Mouse (Mus musculus): ENCODE data around the gene Adamts14. TPM values are rescaled to one million over a fixed set of nuclear protein-coding genes. Genes with fewer than 3 reads are reported as not detected.

Gene Adamts14
- polyA plus RNA-seq, 1 experiment from 2014 or later = 1.2 TPM

GRCm38 (mm10) chr10:61296713-61297445, 23.6 kb upstream of the Adamts14 start:
- Histone ChIP-seq H3K36me3 (no peaks in the 10 kb centered on the region), H3K27ac (ENCODE audit: poor library complexity, severe bottlenecking) (no peak overlapping the region), H3K9ac (no peak overlapping the region), H3K4me2 (no peak overlapping the region), H3K4me1 (replicated peaks) (peaks cover 2% of the 10 kb centered on the region; the same call in 1 of the 2 replicates), H3K4me3 (no peak overlapping the region), H3K27me3 (replicated peaks) (no peaks in the 10 kb centered on the region), H3K9me3 (replicated peaks) (no peaks in the 10 kb centered on the region)
- no peak for ATAC-seq (ENCODE audit: insufficient number of reproducible peaks, low FRiP score)
- 79% methylated on average over 8 of the region's 8 CpGs for WGBS

DNA sequence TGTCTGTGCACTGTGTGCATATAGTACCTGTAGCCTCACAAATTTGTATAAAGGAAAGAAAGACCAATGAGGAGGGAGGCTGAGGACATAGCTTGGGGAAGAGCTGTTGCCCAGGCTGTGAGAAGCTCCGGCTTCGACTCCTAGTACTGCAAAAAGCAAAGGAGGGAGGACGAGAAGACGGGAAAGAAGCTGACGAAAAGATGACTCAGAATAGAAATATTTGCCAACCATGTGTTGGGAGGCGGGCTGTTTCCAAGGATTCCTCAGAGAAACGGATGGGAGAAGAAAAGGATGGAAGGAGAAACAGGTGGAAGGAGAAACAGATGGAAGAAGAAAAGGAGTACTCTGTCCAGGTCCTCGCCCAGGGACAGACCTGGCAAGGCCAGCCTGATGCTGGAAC, 21.0 kb upstream of the Adamts14 start:
- no peak for ATAC-seq (ENCODE audit: insufficient number of reproducible peaks, low FRiP score)
- no peaks in the 10 kb centered on the region for H3K36me3 ChIP-seq
- H3K27ac ChIP-seq (ENCODE audit: poor library complexity, severe bottlenecking) = no peak overlapping the region
- WGBS = 56% methylated on average over 8 of the region's 8 CpGs
- H3K9me3 ChIP-seq (replicated peaks) = no peaks in the 10 kb centered on the region
- H3K4me1 ChIP-seq (replicated peaks) = peaks cover 12% of the 10 kb centered on the region; the same call in 1 of the 2 replicates
- no peaks in the 10 kb centered on the region for H3K27me3 ChIP-seq (replicated peaks)
- no peak overlapping the region for H3K4me3 ChIP-seq
- H3K9ac ChIP-seq = no peak overlapping the region
- no peak overlapping the region for H3K4me2 ChIP-seq

GRCm38 (mm10) chr10:61290479-61290878, 17.2 kb upstream of the Adamts14 start:
- Histone ChIP-seq H3K9me3 (replicated peaks) (no peaks in the 10 kb centered on the region), H3K4me1 (replicated peaks) (peaks cover 22% of the 10 kb centered on the region), H3K4me2 (no peak overlapping the region), H3K4me3 (no peak overlapping the region), H3K9ac (no peak overlapping the region), H3K36me3 (no peaks in the 10 kb centered on the region), H3K27ac (ENCODE audit: poor library complexity, severe bottlenecking) (peak overlapping the region; percentile 58), H3K27me3 (replicated peaks) (no peaks in the 10 kb centered on the region)
- WGBS = 61% methylated on average over 2 of the region's 2 CpGs
- no peak for ATAC-seq (ENCODE audit: insufficient number of reproducible peaks, low FRiP score)

- Histone ChIP-seq H3K4me3 (no peak overlapping the region), H3K9me3 (replicated peaks) (no peaks in the 10 kb centered on the region), H3K4me2 (no peak overlapping the region), H3K27me3 (replicated peaks) (no peaks in the 10 kb centered on the region), H3K4me1 (replicated peaks) (peaks cover 22% of the 10 kb centered on the region), H3K27ac (ENCODE audit: poor library complexity, severe bottlenecking) (peak overlapping the region; percentile 58), H3K9ac (no peak overlapping the region), H3K36me3 (no peaks in the 10 kb centered on the region)
- ATAC-seq (ENCODE audit: insufficient number of reproducible peaks, low FRiP score) = peak; percentile 33; the same call in 1 of the 2 replicates
- 40% methylated on average over 2 of the region's 2 CpGs for WGBS
Observed at GRCm38 (mm10) chr10:61290016-61290415, 16.8 kb upstream of the Adamts14 start.

DNA sequence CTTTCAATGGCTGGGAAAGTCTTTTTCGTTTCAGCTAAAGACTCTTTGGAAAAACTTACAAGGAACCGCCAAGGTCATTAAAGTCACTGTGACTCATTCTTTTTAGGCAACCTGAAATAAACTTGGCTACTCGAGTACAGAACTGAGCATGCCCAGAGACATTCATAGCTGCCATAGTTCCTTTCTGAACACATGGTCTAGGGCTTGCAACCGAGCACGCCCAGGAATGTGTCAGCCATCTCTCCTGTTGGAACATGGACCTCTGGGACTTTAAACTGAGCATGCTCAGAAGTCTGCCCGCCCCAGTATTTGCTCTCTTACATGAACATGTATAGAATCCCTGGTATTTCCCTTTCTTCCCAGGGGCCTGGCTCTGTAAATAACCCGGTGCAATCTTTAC, 13.0 kb upstream of the Adamts14 start:
- no peak for ATAC-seq (ENCODE audit: insufficient number of reproducible peaks, low FRiP score)
- no peak overlapping the region for H3K9ac ChIP-seq
- H3K4me1 ChIP-seq (replicated peaks) = peaks cover 22% of the 10 kb centered on the region
- no peaks in the 10 kb centered on the region for H3K27me3 ChIP-seq (replicated peaks)
- H3K9me3 ChIP-seq (replicated peaks) = no peaks in the 10 kb centered on the region
- H3K36me3 ChIP-seq = no peaks in the 10 kb centered on the region
- H3K27ac ChIP-seq (ENCODE audit: poor library complexity, severe bottlenecking) = 0 out of 2 replicates have a peak overlapping the region, but pooled peaks have one; percentile 60
- 61% methylated on average over 7 of the region's 7 CpGs for WGBS
- H3K4me3 ChIP-seq = no peak overlapping the region
- H3K4me2 ChIP-seq = no peak overlapping the region

DNA sequence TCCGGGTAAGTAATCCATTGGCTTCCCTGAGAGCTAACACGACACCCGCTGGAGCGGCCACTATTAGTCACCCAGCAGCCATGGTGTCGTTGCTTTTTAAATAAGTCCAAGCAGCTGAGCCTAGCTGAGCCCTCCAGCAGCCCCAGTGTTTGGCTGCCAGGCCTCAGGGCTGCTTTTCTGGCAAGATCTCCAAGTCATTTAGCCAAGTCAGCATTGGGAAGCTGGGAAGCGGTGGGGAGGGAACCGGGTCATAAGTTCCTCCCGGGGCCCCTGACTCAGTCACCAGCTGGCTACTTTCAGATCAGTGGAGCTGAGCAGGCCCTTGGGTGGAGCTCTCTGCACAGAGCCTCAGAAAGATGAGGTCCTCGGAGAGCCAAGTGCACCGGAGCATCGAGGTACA, 12.0 kb upstream of the Adamts14 start:
- H3K27ac ChIP-seq (ENCODE audit: poor library complexity, severe bottlenecking) = no peak overlapping the region
- no peak overlapping the region for H3K4me3 ChIP-seq
- H3K36me3 ChIP-seq = no peaks in the 10 kb centered on the region
- H3K9me3 ChIP-seq (replicated peaks) = no peaks in the 10 kb centered on the region
- 82% methylated on average over 11 of the region's 11 CpGs for WGBS
- no peaks in the 10 kb centered on the region for H3K27me3 ChIP-seq (replicated peaks)
- H3K9ac ChIP-seq = no peak overlapping the region
- peaks cover 16% of the 10 kb centered on the region for H3K4me1 ChIP-seq (replicated peaks)
- H3K4me2 ChIP-seq = no peak overlapping the region
- no peak for ATAC-seq (ENCODE audit: insufficient number of reproducible peaks, low FRiP score)

GRCm38 (mm10) chr10:61284309-61284708, 11.1 kb upstream of the Adamts14 start:
- no peak for ATAC-seq (ENCODE audit: insufficient number of reproducible peaks, low FRiP score)
- Histone ChIP-seq H3K4me3 (no peak overlapping the region), H3K4me2 (no peak overlapping the region), H3K27me3 (replicated peaks) (no peaks in the 10 kb centered on the region), H3K36me3 (no peaks in the 10 kb centered on the region), H3K4me1 (replicated peaks) (peaks cover 13% of the 10 kb centered on the region), H3K9ac (no peak overlapping the region), H3K27ac (ENCODE audit: poor library complexity, severe bottlenecking) (no peak overlapping the region), H3K9me3 (replicated peaks) (no peaks in the 10 kb centered on the region)
- 85% methylated on average over 4 of the region's 4 CpGs for WGBS

GRCm38 (mm10) chr10:61281115-61281514, 7.9 kb upstream of the Adamts14 start:
- WGBS = 70% methylated on average over 5 of the region's 5 CpGs
- no peaks in the 10 kb centered on the region for H3K27me3 ChIP-seq (replicated peaks)
- H3K4me1 ChIP-seq (replicated peaks) = 0 out of 2 replicates have a peak, but pooled peaks cover 3% of the 10 kb centered on the region
- H3K27ac ChIP-seq (ENCODE audit: poor library complexity, severe bottlenecking) = no peak overlapping the region
- no peaks in the 10 kb centered on the region for H3K9me3 ChIP-seq (replicated peaks)
- no peak overlapping the region for H3K4me2 ChIP-seq
- H3K4me3 ChIP-seq = no peak overlapping the region
- no peak overlapping the region for H3K9ac ChIP-seq
- ATAC-seq (ENCODE audit: insufficient number of reproducible peaks, low FRiP score) = no peak
- H3K36me3 ChIP-seq = no peaks in the 10 kb centered on the region

DNA sequence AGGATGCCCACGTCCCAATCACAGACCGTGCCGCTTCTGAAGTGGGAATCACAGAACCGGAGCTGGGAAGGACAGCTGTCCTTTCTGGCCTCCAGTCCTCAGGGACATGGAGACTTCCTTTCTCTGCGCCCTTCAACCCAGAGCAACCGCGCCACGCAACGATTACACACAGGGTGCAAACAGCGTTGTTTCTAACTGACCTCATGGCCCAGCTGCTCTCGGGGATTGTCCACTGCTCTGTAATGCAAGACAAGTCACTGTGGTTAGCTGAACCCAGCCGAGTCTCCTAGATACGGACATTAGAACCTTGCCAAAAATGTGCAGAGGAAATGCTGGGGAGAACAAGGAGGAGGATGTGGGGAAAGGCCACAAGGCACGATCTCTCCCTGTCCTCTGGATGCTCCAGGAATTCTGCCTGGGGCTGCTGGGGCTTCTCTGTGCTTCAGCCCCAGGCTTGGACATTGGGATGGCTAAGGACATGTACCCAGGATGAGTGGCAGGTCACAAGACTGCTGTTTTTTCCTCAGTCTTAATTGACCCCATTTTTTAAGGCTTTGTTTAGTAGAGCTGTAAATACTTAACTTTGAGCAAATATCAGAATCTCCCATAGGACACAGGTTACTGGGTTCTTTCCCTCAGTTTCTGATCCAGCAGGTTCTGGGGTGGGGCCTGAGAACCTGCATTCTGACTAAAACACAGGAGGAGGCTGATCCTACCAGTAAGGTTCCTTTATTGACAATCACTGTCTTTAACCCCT, 4.9 kb upstream of the Adamts14 start:
- Histone ChIP-seq H3K9ac (no peak overlapping the region), H3K27ac (ENCODE audit: poor library complexity, severe bottlenecking) (no peak overlapping the region), H3K27me3 (replicated peaks) (no peaks in the 10 kb centered on the region), H3K4me3 (no peak overlapping the region), H3K4me2 (no peak overlapping the region), H3K4me1 (replicated peaks) (peaks cover 11% of the 10 kb centered on the region), H3K36me3 (no peaks in the 10 kb centered on the region), H3K9me3 (replicated peaks) (no peaks in the 10 kb centered on the region)
- ATAC-seq (ENCODE audit: insufficient number of reproducible peaks, low FRiP score) = no peak
- 66% methylated on average over 14 of the region's 14 CpGs for WGBS

- WGBS = 91% methylated on average over 6 of the region's 6 CpGs
- H3K4me3 ChIP-seq = no peak overlapping the region
- ATAC-seq (ENCODE audit: insufficient number of reproducible peaks, low FRiP score) = no peak
- no peak overlapping the region for H3K9ac ChIP-seq
- no peaks in the 10 kb centered on the region for H3K36me3 ChIP-seq
- peaks cover 21% of the 10 kb centered on the region for H3K4me1 ChIP-seq (replicated peaks)
- H3K9me3 ChIP-seq (replicated peaks) = no peaks in the 10 kb centered on the region
- H3K27me3 ChIP-seq (replicated peaks) = no peaks in the 10 kb centered on the region
- H3K27ac ChIP-seq (ENCODE audit: poor library complexity, severe bottlenecking) = no peak overlapping the region
- H3K4me2 ChIP-seq = no peak overlapping the region
Observed at GRCm38 (mm10) chr10:61277051-61277450, 3.8 kb upstream of the Adamts14 start.

GRCm38 (mm10) chr10:61275669-61276110, 2.5 kb upstream of the Adamts14 start:
- H3K4me1 ChIP-seq (replicated peaks) = peaks cover 25% of the 10 kb centered on the region
- WGBS = 5% methylated on average over 5 of the region's 5 CpGs
- H3K36me3 ChIP-seq = no peaks in the 10 kb centered on the region
- 0 out of 2 replicates have a peak, but pooled peaks cover 2% of the 10 kb centered on the region for H3K27me3 ChIP-seq (replicated peaks)
- H3K4me3 ChIP-seq = no peak overlapping the region
- no peak overlapping the region for H3K9ac ChIP-seq
- H3K4me2 ChIP-seq = peak overlapping the region; percentile 46
- ATAC-seq (ENCODE audit: insufficient number of reproducible peaks, low FRiP score) = peak; percentile 29; the same call in 1 of the 2 replicates
- no peaks in the 10 kb centered on the region for H3K9me3 ChIP-seq (replicated peaks)
- H3K27ac ChIP-seq (ENCODE audit: poor library complexity, severe bottlenecking) = no peak overlapping the region
